In genomic region chr8:88783722-88784121, GRCm38 (mm10) we compare ENCODE assay signal across 21 mouse cellular contexts.
DNase-seq lines count a peak whose midpoint lies in the region; ATAC-seq lines count a peak whose summit lies in the region.
"Had no signal": no experiment of that assay in that cellular context is flagged by ENCODE, and none has a peak within 500 bp of the region (broad histone marks: within the 10 kb centered on the region; RNA-seq: fewer than 3 reads in every experiment).

No protein-coding gene starts in this region.

- DNase-seq in heart, adult 11 months = peak; percentile 42
- DNase-seq in heart, postnatal 10 days = no peak
- peak; percentile 16 for DNase-seq in testis, postnatal 10 days (ENCODE audit: low spot score)
- no peak for DNase-seq in testis, postnatal 14 days (ENCODE audit: low spot score)
- no peak for DNase-seq in ovary, postnatal 14 days (ENCODE audit: low spot score)
- DNase-seq in layer of hippocampus, postnatal 10 days (ENCODE audit: low spot score in 2 of 2) = no peak
- DNase-seq: adrenal gland, adult 2 months; adrenal gland, postnatal 14 days; B cell, adult 2 months; cerebellum, adult 11 months; cerebellum, adult 2 months; cerebellum, adult 9-11 months; cerebellum, postnatal 25 days; forebrain, postnatal 0 days; gastrocnemius, adult 2 months; gastrocnemius, postnatal 14 days; heart, adult 2 months; heart, postnatal 4 days had no signal

- peak; percentile 79 for ATAC-seq in common myeloid progenitor, adult 5-6 weeks (replicated peaks; ENCODE audit: low read depth, poor library complexity, severe bottlenecking)
- peak; percentile 52 for ATAC-seq in megakaryocyte, adult 5-6 weeks (ENCODE audit: poor library complexity, severe bottlenecking)
- ATAC-seq: forebrain, embryonic 14.5 days; forebrain, postnatal 0 days had no signal

- intact Hi-C loops in heart, postnatal 10 days (cut with DNase I) = no loop called here

Comparison
In these comparisons a context has a peak if more than half of its experiments do, and no peak if none do; other contexts are left out.
1. DNase-seq: peak in heart, adult 11 months (single experiment) and testis, postnatal 10 days (single experiment); none in heart, postnatal 10 days (0 of 2), testis, postnatal 14 days (single experiment), ovary, postnatal 14 days (single experiment) and layer of hippocampus, postnatal 10 days (0 of 2).